Mouse (Mus musculus) limb, embryonic 13.5 days (tissue): ENCODE data around the gene Cdh16. TPM values are rescaled to one million over a fixed set of nuclear protein-coding genes. Genes with fewer than 3 reads are reported as not detected.

Experiments
- ATAC-seq: fragments of 200-750 bp; cut with Nextera tagmentation; 2 replicates; pipeline ENCODE4 v1.8.0; 2017; ENCODE audit warnings: low read depth, moderate number of reproducible peaks, moderate TSS enrichment; ENCODE audit not compliant: low FRiP score
- H3K27ac ChIP-seq: fragments of 300-500 bp; sonication (generic); 2 replicates; pipeline ENCODE4 v1.5.1; 2015; ENCODE audit warnings: inconsistent platforms, mild to moderate bottlenecking, moderate library complexity
- H3K27me3 ChIP-seq: fragments of 300-500 bp; sonication (generic); 2 replicates; pipeline ENCODE4 v1.6.1; 2015; ENCODE audit warnings: mild to moderate bottlenecking, inconsistent platforms
- H3K36me3 ChIP-seq: fragments of 300-500 bp; sonication (generic); 2 replicates; pipeline ENCODE4 v1.6.1; 2015; ENCODE audit warnings: inconsistent platforms, mild to moderate bottlenecking, moderate library complexity
- H3K4me1 ChIP-seq: fragments of 300-500 bp; sonication (generic); 2 replicates; pipeline ENCODE4 v1.6.1; 2015; ENCODE audit warnings: inconsistent platforms
- H3K4me2 ChIP-seq: fragments of 300-500 bp; sonication (generic); replicated peaks from 2 replicates; pipeline ENCODE4 v1.6.1; 2015; ENCODE audit warnings: inconsistent platforms, mild to moderate bottlenecking, moderate library complexity
- H3K4me3 ChIP-seq: fragments of 300-500 bp; sonication (generic); 2 replicates; pipeline ENCODE4 v1.5.1; 2015; ENCODE audit warnings: moderate library complexity, mild to moderate bottlenecking, inconsistent platforms
- H3K9ac ChIP-seq: fragments of 300-500 bp; sonication (generic); 2 replicates; pipeline ENCODE4 v1.6.1; 2015; ENCODE audit warnings: mild to moderate bottlenecking, inconsistent platforms
- H3K9me3 ChIP-seq: fragments of 300-500 bp; sonication (generic); 2 replicates; pipeline ENCODE4 v1.6.1; 2016; ENCODE audit warnings: inconsistent platforms
- WGBS: fragments of 180-500 bp; shearing (Covaris S2); methylation state at CpG from one replicate; pipeline ENCODE4 v1.1.7; 2015; 5-methylcytosine and 5-hydroxymethylcytosine counted together
- polyA plus RNA-seq: library from polyadenylated mRNA; unstranded; fragments of >200 nt; fragmentation: Nextera tagmentation; extraction: Ambion mirVana; gene quantifications from 2 replicates; pipeline ENCODE4 v1.2.1, GENCODE M21; 2015

Cdh16 gene
- polyA plus RNA-seq, 1 experiment from 2014 or later: not detected

- 96% methylated on average over 5 of the region's 5 CpGs for WGBS
- Histone ChIP-seq H3K9me3 (no peaks in the 10 kb centered on the region), H3K36me3 (no peaks in the 10 kb centered on the region), H3K4me3 (no peak overlapping the region), H3K27ac (no peak overlapping the region), H3K9ac (no peak overlapping the region), H3K4me2 (no peak overlapping the region), H3K27me3 (no peaks in the 10 kb centered on the region), H3K4me1 (no peaks in the 10 kb centered on the region)
- 0 out of 2 replicates have a peak, but pooled peaks have one; percentile 8 for ATAC-seq
Measured at GRCm38 (mm10) chr8:104565457-104565798, 58.8 kb downstream of the Cdh16 start.

GRCm38 (mm10) chr8:104564633-104565456 is 59.4 kb downstream of the Cdh16 start:
- H3K27me3 ChIP-seq: no peaks in the 10 kb centered on the region
- H3K9me3 ChIP-seq: no peaks in the 10 kb centered on the region
- peak overlapping the region; percentile 31; the same call in 1 of the 2 replicates for H3K4me2 ChIP-seq
- H3K4me1 ChIP-seq: no peaks in the 10 kb centered on the region
- no peak overlapping the region for H3K27ac ChIP-seq
- H3K4me3 ChIP-seq: no peak overlapping the region
- H3K9ac ChIP-seq: no peak overlapping the region
- 16% methylated on average over 22 of the region's 22 CpGs for WGBS
- no peaks in the 10 kb centered on the region for H3K36me3 ChIP-seq
- ATAC-seq: peak; percentile 77

GRCm38 (mm10) chr8:104560731-104561130 is 63.5 kb downstream of the Cdh16 start:
- Histone ChIP-seq H3K27me3 (no peaks in the 10 kb centered on the region), H3K9ac (no peak overlapping the region), H3K36me3 (no peaks in the 10 kb centered on the region), H3K27ac (no peak overlapping the region), H3K4me3 (no peak overlapping the region), H3K9me3 (no peaks in the 10 kb centered on the region), H3K4me2 (no peak overlapping the region), H3K4me1 (no peaks in the 10 kb centered on the region)
- no peak for ATAC-seq

DNA sequence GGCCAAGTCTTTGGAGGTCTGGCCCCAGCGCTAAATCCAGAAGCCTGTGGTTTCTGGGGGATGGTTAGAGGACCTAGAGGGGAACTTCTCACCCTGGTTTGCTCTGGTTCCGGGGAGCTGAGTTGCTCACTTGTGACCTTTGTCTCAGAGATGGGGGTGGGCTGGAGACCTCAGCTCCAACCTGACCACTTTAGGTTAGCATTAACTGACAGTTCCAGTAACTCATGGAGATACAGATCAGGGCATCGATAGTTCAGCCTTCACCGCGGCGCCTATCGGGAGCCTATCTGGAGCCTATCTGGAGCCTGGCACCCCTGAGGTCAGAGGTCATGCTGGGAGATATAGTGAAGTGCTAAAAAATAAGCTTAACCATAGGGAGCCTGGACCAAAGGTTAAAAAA is 67.0 kb downstream of the Cdh16 start:
- no peak for ATAC-seq
- Histone ChIP-seq H3K27ac (no peak overlapping the region), H3K27me3 (no peaks in the 10 kb centered on the region), H3K36me3 (no peaks in the 10 kb centered on the region), H3K4me2 (no peak overlapping the region), H3K9ac (no peak overlapping the region), H3K9me3 (no peaks in the 10 kb centered on the region), H3K4me1 (no peaks in the 10 kb centered on the region), H3K4me3 (no peak overlapping the region)
- 67% methylated on average over 7 of the region's 7 CpGs for WGBS

DNA sequence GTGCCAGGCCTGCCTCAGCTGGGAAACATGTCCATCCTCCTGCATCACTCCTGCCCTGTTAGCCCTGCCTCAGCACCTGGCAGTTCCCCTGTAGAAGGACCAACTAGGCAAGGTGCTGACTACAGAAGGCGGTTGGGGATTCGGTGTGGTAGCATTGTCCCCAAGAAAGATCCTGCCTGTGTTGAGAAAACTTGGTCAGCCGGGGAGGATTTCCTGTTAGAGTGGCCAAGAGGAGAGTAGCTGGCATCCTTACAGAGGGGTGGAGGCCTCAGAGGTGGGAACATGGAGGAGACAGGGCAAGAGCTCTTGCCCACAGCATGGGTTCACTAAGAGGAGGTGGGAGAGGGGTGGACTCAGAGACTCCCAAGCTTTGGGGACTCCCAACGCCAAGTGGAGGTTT is 69.0 kb downstream of the Cdh16 start:
- ATAC-seq: no peak
- Histone ChIP-seq H3K27ac (no peak overlapping the region), H3K27me3 (no peaks in the 10 kb centered on the region), H3K9ac (no peak overlapping the region), H3K4me3 (no peak overlapping the region), H3K9me3 (no peaks in the 10 kb centered on the region), H3K4me2 (no peak overlapping the region), H3K4me1 (no peaks in the 10 kb centered on the region), H3K36me3 (no peaks in the 10 kb centered on the region)
- WGBS: 86% methylated on average over 4 of the region's 4 CpGs

Other genes starting within 250 kb of the Cdh16 start
- gene Cmtm4, start 228.6 kb downstream of the Cdh16 start, polyA plus RNA-seq: 2.8 and 3.0 TPM in 2 replicates
- 64.7 and 65.5 TPM in 2 replicates for gene Dync1li2, start 181.3 kb downstream of the Cdh16 start, polyA plus RNA-seq
- gene Terb1, start 114.5 kb downstream of the Cdh16 start, polyA plus RNA-seq: 0.29 and 0.45 TPM in 2 replicates
- gene Nae1, start 89.8 kb downstream of the Cdh16 start, polyA plus RNA-seq: 116 and 122 TPM in 2 replicates
- gene Car7, start 89.7 kb downstream of the Cdh16 start, polyA plus RNA-seq: 0.83 and 0.93 TPM in 2 replicates
- gene Pdp2, start 32.9 kb downstream of the Cdh16 start, polyA plus RNA-seq: 13.8 and 14.0 TPM in 2 replicates
- gene Rrad, start 6.9 kb upstream of the Cdh16 start, polyA plus RNA-seq: 18.1 TPM in 2 replicates
- 88.9 and 89.4 TPM in 2 replicates for gene Ciao2b, start 17.6 kb upstream of the Cdh16 start, polyA plus RNA-seq
- not detected in 2 replicates for gene Ces2a, start 109.6 kb upstream of the Cdh16 start, polyA plus RNA-seq
- gene Ces2b, start 207.2 kb upstream of the Cdh16 start, polyA plus RNA-seq: 0.09 TPM in 1 of 2 replicates, not detected in the other
- not detected in 2 replicates for gene Ces2c, start 222.7 kb upstream of the Cdh16 start, polyA plus RNA-seq